Mouse (Mus musculus) MEL (cell line): ENCODE data around the gene Gtf3c3. TPM values are rescaled to one million over a fixed set of nuclear protein-coding genes. Genes with fewer than 3 reads are reported as not detected.

ENCODE experiments used
- DNase-seq: peaks from one replicate; pipeline ENCODE4 v3.0.0; 2011; ENCODE audit warnings: low read depth, low spot score
- H3K27ac ChIP-seq: 2 replicates; pipeline ENCODE4 v1.5.1; 2012; ENCODE audit warnings: low read depth, mild to moderate bottlenecking, control low read depth, low read length, moderate library complexity; ENCODE audit not compliant: control insufficient read depth
- H3K27me3 ChIP-seq, 2 experiments: fragments of 150-350 bp in 1 of 2; sonication (generic) in 1 of 2; 2 replicates each; pipeline ENCODE4 v1.6.1; 2012; ENCODE audit warnings: low read length in 2 of 2, mild to moderate bottlenecking in 2 of 2, improper control_type of control experiment in 1 of 2, moderate library complexity in 1 of 2; ENCODE audit not compliant: insufficient read depth in 2 of 2, control insufficient read depth in 1 of 2
- H3K36me3 ChIP-seq, 2 experiments: 2 replicates each; pipeline ENCODE4 v1.6.1; 2012 to 2014; ENCODE audit warnings: low read length in 2 of 2, improper control_type of control experiment in 1 of 2, inconsistent platforms in 1 of 2, mild to moderate bottlenecking in 1 of 2; ENCODE audit not compliant: insufficient read depth in 2 of 2, control insufficient read depth in 1 of 2
- H3K4me1 ChIP-seq, 2 experiments: fragments of 150-350 bp in 1 of 2; sonication (generic) in 1 of 2; 2 replicates each; pipeline ENCODE4 v1.6.1; 2012; ENCODE audit warnings: low read length in 2 of 2, improper control_type of control experiment in 1 of 2, mild to moderate bottlenecking in 1 of 2; ENCODE audit not compliant: insufficient read depth in 2 of 2, control insufficient read depth in 1 of 2
- H3K4me3 ChIP-seq, 2 experiments: fragments of 150-350 bp in 1 of 2; sonication (generic) in 1 of 2; 2 replicates each; pipeline ENCODE4 v1.5.1; 2012; ENCODE audit warnings: low read depth in 2 of 2, low read length in 2 of 2, mild to moderate bottlenecking in 2 of 2, moderate library complexity in 2 of 2, control low read depth in 1 of 2, improper control_type of control experiment in 1 of 2; ENCODE audit not compliant: control insufficient read depth in 1 of 2, insufficient read depth in 1 of 2
- H3K79me2 ChIP-seq: 2 replicates; pipeline ENCODE4 v1.6.1; 2012; ENCODE audit warnings: mild to moderate bottlenecking, low read length, moderate library complexity; ENCODE audit not compliant: control insufficient read depth, poor library complexity, insufficient read depth
- H3K9ac ChIP-seq: 2 replicates; pipeline ENCODE4 v1.6.1; 2012; ENCODE audit warnings: low read depth, mild to moderate bottlenecking, control low read depth, low read length, moderate library complexity; ENCODE audit not compliant: control insufficient read depth, poor library complexity, severe bottlenecking
- H3K9me3 ChIP-seq: fragments of 150-350 bp; sonication (generic); replicated peaks from 2 replicates; pipeline ENCODE4 v1.6.1; 2012; ENCODE audit warnings: mild to moderate bottlenecking, low read length, improper control_type of control experiment, moderate library complexity; ENCODE audit not compliant: insufficient read depth
- BHLHE40 ChIP-seq: IDR thresholded peaks from 2 replicates; pipeline ENCODE4 v1.6.1; 2012; ENCODE audit warnings: low read depth, mild to moderate bottlenecking, inconsistent platforms, low read length, improper control_type of control experiment, borderline replicate concordance
- CHD1 ChIP-seq: IDR thresholded peaks from 2 replicates; pipeline ENCODE4 v1.6.1; 2012; ENCODE audit warnings: low read depth, mild to moderate bottlenecking, inconsistent platforms, low read length, improper control_type of control experiment
- CTCF ChIP-seq, 3 experiments: IDR thresholded peaks in 2 of 3; conservative IDR thresholded peaks in 1 of 3; 2 replicates each; pipeline ENCODE4 v1.5.1; 2011 to 2012; ENCODE audit warnings: low read length in 3 of 3, low read depth in 2 of 3, mild to moderate bottlenecking in 2 of 3, improper control_type of control experiment in 1 of 3, inconsistent platforms in 1 of 3, mixed read lengths in 1 of 3, moderate library complexity in 1 of 3; ENCODE audit not compliant: control insufficient read depth in 1 of 3, insufficient read depth in 1 of 3, poor library complexity in 1 of 3, severe bottlenecking in 1 of 3
- E2F4 ChIP-seq: IDR thresholded peaks from 2 replicates; pipeline ENCODE4 v1.6.1; 2011; ENCODE audit warnings: low read depth, low read length, improper control_type of control experiment, borderline replicate concordance
- ELF1 ChIP-seq: IDR thresholded peaks from 2 replicates; pipeline ENCODE4 v1.6.1; 2014; ENCODE audit warnings: low read depth, mild to moderate bottlenecking, inconsistent platforms, low read length, improper control_type of control experiment, moderate library complexity
- MAFK ChIP-seq: IDR thresholded peaks from 2 replicates; pipeline ENCODE4 v1.6.1; 2011; ENCODE audit warnings: low read depth, mild to moderate bottlenecking, low read length, improper control_type of control experiment, borderline replicate concordance
- MAX ChIP-seq: IDR thresholded peaks from 2 replicates; pipeline ENCODE4 v1.6.1; 2011; ENCODE audit warnings: low read length, improper control_type of control experiment
- MEF2A ChIP-seq: IDR thresholded peaks from 2 replicates; pipeline ENCODE4 v1.6.1; 2014; ENCODE audit warnings: low read depth, mild to moderate bottlenecking, inconsistent platforms, low read length, improper control_type of control experiment; ENCODE audit not compliant: poor library complexity, insufficient replicate concordance, severe bottlenecking; ENCODE audit errors: extremely low read depth
- NELFE ChIP-seq: IDR thresholded peaks from 2 replicates; pipeline ENCODE4 v1.6.1; 2011; ENCODE audit warnings: low read depth, low read length, improper control_type of control experiment
- POLR2A ChIP-seq, 2 experiments: IDR thresholded peaks; 2 replicates each; pipeline ENCODE4 v1.6.1; 2011 to 2012; ENCODE audit warnings: low read length in 2 of 2, mild to moderate bottlenecking in 2 of 2, control low read depth in 1 of 2, improper control_type of control experiment in 1 of 2, low read depth in 1 of 2, moderate library complexity in 1 of 2; ENCODE audit not compliant: control insufficient read depth in 1 of 2, insufficient read depth in 1 of 2, poor library complexity in 1 of 2
- POLR2AphosphoS2 ChIP-seq: IDR thresholded peaks from 2 replicates; pipeline ENCODE4 v1.6.1; 2011; ENCODE audit warnings: low read length, improper control_type of control experiment
- RAD21 ChIP-seq: IDR thresholded peaks from 2 replicates; pipeline ENCODE4 v1.6.1; 2011; ENCODE audit warnings: mild to moderate bottlenecking, low read depth, low read length, improper control_type of control experiment
- RCOR1 ChIP-seq: IDR thresholded peaks from 2 replicates; pipeline ENCODE4 v1.6.1; 2012; ENCODE audit warnings: low read depth, mild to moderate bottlenecking, inconsistent platforms, low read length, improper control_type of control experiment
- SIN3A ChIP-seq: IDR thresholded peaks from 2 replicates; pipeline ENCODE4 v1.6.1; 2012; ENCODE audit warnings: low read length, improper control_type of control experiment, inconsistent platforms
- SMC3 ChIP-seq: IDR thresholded peaks from 2 replicates; pipeline ENCODE4 v1.6.1; 2011; ENCODE audit warnings: low read depth, low read length, improper control_type of control experiment
- TAL1 ChIP-seq: IDR thresholded peaks from 2 replicates; pipeline ENCODE4 v1.6.1; 2012; ENCODE audit warnings: mild to moderate bottlenecking, inconsistent platforms, low read length, moderate library complexity, mixed read lengths
- USF1 ChIP-seq: IDR thresholded peaks from 2 replicates; pipeline ENCODE4 v1.6.1; 2014; ENCODE audit warnings: low read depth, mild to moderate bottlenecking, inconsistent platforms, low read length, improper control_type of control experiment, moderate library complexity
- ZKSCAN1 ChIP-seq: IDR thresholded peaks from 2 replicates; pipeline ENCODE4 v1.6.1; 2012; ENCODE audit warnings: low read depth, mild to moderate bottlenecking, inconsistent platforms, low read length, improper control_type of control experiment, moderate library complexity
- ZMIZ1 ChIP-seq: IDR thresholded peaks from 2 replicates; pipeline ENCODE4 v1.6.1; 2012; ENCODE audit warnings: low read depth, mild to moderate bottlenecking, inconsistent platforms, low read length, improper control_type of control experiment, moderate library complexity
- ZNF384 ChIP-seq: IDR thresholded peaks from 2 replicates; pipeline ENCODE4 v1.6.1; 2012; ENCODE audit warnings: low read depth, mild to moderate bottlenecking, inconsistent platforms, low read length, improper control_type of control experiment
- polyA plus RNA-seq, 2 experiments: library from polyadenylated mRNA; stranded (reverse) in 1 of 2; unstranded in 1 of 2; fragments of >175 nt in 1 of 2; fragments of >200 nt in 1 of 2; gene quantifications; 2 replicates each; pipeline versions ENCODE4 v1.2.1 to v1.2.4; 2012; ENCODE audit warnings: low replicate concordance in 2 of 2, low read depth in 1 of 2; ENCODE audit not compliant: insufficient read length in 2 of 2, insufficient read depth in 1 of 2, missing spikeins in 1 of 2
- total RNA-seq: library from RNA; depleted of rRNA; stranded (reverse); fragments of 300-350 nt; gene quantifications from 2 replicates; pipeline ENCODE4 v1.2.3, GENCODE M21; 2012

Gtf3c3 gene
- total and polyA plus RNA-seq, 3 experiments, result 12.1 to 13.8 TPM; not detected in 1

GRCm38 (mm10) chr1:54439080-54439476, 307 bp upstream of the Gtf3c3 start:
- no peaks in the 10 kb centered on the region for H3K9me3 ChIP-seq
- H3K36me3 ChIP-seq, result peaks cover 0 to 3% of the 10 kb centered on the region in 2 experiments; a peak in 2 of 4 replicates
- peak overlapping the region in 1 of 2 experiments; percentile 97; a peak in 2 of 4 replicates for H3K4me3 ChIP-seq
- no peak overlapping the region for H3K27ac ChIP-seq
- peaks cover 8% of the 10 kb centered on the region for H3K79me2 ChIP-seq
- H3K27me3 ChIP-seq, result no peaks in the 10 kb centered on the region; a peak in 1 of 4 replicates
- TF ChIP-seq POLR2AphosphoS2 (no peak), ELF1 (no peak), RCOR1 (no peak), SIN3A (no peak), MAFK (no peak), ZNF384 (no peak), TAL1 (no peak)
- H3K9ac ChIP-seq, result peak overlapping the region; percentile 96
- no peaks in the 10 kb centered on the region; a peak in 2 of 4 replicates for H3K4me1 ChIP-seq
- DNase-seq, result no peak

- H3K4me3 ChIP-seq, result no peak overlapping the region
- H3K9ac ChIP-seq, result no peak overlapping the region
- TF ChIP-seq SMC3, result no peak
- no peak for TF ChIP-seq TAL1
- TF ChIP-seq ZMIZ1, result no peak
- TF ChIP-seq ZKSCAN1, result no peak
- TF ChIP-seq CTCF (IDR thresholded peaks at IDR 0.05 in 2 of 3, conservative IDR thresholded peaks at IDR 0.05 in 1 of 3; ENCODE audit: control insufficient read depth in 1 of 3, insufficient read depth in 1 of 3, low read depth in 2 of 3, low read length in 3 of 3, poor library complexity in 1 of 3, severe bottlenecking in 1 of 3), result no peak
- no peak for TF ChIP-seq ELF1
- TF ChIP-seq MEF2A, result no peak
- TF ChIP-seq BHLHE40, result no peak
- no peak for TF ChIP-seq NELFE
- no peak for TF ChIP-seq E2F4
- TF ChIP-seq CHD1, result no peak
- TF ChIP-seq RAD21, result no peak
- no peak for TF ChIP-seq USF1
- TF ChIP-seq POLR2A (IDR thresholded peaks at IDR 0.05; ENCODE audit: control insufficient read depth in 1 of 2, insufficient read depth in 1 of 2, low read depth in 1 of 2, low read length in 2 of 2, poor library complexity in 1 of 2), result no peak
- TF ChIP-seq MAX, result no peak
- no peak for DNase-seq
- H3K79me2 ChIP-seq, result no peaks in the 10 kb centered on the region
- no peaks in the 10 kb centered on the region for H3K4me1 ChIP-seq
- H3K27me3 ChIP-seq, result no peaks in the 10 kb centered on the region
- H3K36me3 ChIP-seq, result peaks cover 0 to 8% of the 10 kb centered on the region in 2 experiments; a peak in 2 of 4 replicates
- no peaks in the 10 kb centered on the region for H3K9me3 ChIP-seq
- H3K27ac ChIP-seq, result no peak overlapping the region
Measured at GRCm38 (mm10) chr1:54422195-54422750, 16.5 kb downstream of the Gtf3c3 start.
